Mouse (Mus musculus) cerebellum, adult 11 months (tissue): ENCODE measurements around the gene Tubgcp5.
"Not testable (repeated sequence)": the region's sequence is repeated elsewhere in the genome, so short reads cannot be mapped to it uniquely, and the experiment has no call there.

Experiments used
- DNase-seq: peaks from one replicate; pipeline ENCODE4 v3.0.0; 2022

Tubgcp5 gene

GRCm38 (mm10) chr7:55793952-55794603 is at the start of gene Tubgcp5:
Tubgcp5 (plus strand) TSS chr7:55794154.
- peak; percentile 96 for DNase-seq

DNA sequence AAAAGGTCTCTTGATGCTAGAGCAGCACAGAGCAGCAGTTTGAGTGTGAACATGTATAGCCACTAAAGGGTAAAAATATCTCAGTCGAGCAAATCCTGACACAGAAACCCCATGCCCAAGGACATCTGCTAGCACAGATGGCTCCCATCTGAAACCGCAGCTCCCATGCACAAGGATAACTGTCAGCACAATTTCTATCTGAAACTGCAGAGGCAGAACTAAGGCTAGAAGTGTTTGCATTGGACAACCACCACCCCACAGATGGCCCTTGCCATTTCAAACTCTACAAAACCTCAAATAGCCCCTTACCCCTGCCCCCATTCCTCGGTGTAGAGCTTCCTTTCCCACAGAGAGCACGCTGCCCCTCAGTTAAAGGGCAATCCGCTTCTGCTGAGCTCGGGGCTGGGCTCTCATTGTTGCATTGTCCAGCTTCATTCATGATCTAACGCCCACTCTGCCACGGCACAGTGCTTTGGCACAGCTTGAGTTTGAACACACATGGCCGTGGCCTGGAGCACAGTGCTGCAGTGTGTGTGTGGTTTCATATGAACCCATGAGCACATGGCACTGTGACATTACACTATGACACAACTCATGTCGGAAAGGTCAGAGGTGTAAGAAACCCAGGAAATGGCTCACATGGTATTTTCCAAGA is 49.3 kb upstream of the Tubgcp5 start:
- peak; percentile 70 for DNase-seq

DNA sequence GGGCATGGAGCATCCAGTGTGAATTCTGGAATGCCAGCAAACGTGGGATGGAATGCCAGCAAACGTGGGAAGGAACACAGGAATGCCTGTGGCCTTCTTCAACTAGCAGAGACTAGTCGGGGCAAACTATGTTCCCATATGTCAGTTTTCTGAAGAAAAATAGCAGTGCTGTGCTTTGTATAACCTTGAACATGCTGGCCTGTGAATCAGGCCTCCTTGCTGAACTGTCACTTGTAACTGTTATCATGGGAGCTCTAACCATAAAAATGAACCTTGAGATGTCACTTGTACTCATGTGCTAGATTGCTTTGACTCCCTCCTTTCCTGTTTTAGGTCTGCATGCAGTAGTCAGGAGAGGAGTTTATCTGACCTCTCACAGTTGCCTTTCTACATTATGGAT is 43.1 kb upstream of the Tubgcp5 start:
- no peak for DNase-seq

- DNase-seq, result no peak
These were observed 34.6 kb upstream of the Tubgcp5 start for GRCm38 (mm10) chr7:55759346-55759745.

GRCm38 (mm10) chr7:55767926-55768325 is 26.0 kb upstream of the Tubgcp5 start, which contains the start of gene Siglech:
Siglech (plus strand) TSS chr7:55768178.
- no peak for DNase-seq

DNA sequence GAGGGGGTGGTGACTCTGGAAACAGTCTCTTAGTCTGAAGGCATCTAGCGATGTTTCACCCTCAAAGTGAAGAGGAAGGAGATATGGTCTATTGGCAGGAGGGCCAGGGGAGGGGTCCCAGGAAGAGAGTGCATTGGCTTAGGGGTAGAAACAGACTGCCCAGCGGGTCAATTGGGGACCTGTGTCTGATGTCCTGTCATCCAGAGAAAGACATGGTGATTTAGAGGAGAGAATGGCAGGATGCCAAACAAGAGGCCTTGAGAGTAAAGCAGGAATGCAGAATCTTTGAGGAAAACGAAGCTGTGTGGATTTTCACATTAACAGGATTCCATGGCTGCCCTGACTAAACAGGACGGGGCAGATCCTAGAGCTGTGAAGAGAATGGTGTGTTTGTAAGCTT is 13.9 kb upstream of the Tubgcp5 start:
- no peak for DNase-seq

DNA sequence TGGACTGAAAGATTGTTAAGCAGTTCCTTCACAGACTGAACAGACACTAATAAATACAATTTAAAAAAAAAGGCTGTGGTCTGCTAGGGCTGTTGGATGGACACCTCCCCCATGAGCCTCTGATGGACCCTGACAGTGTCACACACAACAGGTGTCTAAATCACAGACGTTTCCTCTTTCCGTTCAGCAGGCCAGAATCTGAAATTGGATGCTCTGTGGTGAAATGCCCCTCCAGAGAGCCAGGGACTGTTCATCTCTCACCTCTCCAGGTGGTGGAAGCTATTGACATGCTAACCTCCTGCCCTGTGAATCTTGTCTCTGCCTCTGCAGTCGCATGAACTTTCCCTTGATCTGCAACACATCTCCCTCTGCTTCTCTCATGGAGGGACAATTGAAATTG is 11.5 kb upstream of the Tubgcp5 start:
- no peak for DNase-seq

DNA sequence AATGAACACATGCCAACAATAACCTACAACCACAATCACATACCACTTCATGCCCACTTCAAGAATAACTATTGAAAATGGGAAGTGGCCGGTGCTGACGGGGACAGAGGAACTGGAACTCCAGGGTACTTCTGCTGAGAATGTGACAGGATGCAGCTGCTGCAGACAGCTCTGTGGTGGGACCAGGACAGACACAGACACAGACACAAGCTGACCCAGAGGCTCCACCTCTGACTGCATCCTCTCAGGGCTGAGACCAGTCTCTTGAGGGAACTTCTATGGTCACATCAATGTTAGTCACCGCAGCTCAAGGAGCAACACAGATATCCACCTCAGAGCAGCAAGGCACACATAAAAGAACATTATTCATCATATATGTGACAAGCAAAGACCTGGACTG is 9.4 kb upstream of the Tubgcp5 start:
- no peak for DNase-seq

DNA sequence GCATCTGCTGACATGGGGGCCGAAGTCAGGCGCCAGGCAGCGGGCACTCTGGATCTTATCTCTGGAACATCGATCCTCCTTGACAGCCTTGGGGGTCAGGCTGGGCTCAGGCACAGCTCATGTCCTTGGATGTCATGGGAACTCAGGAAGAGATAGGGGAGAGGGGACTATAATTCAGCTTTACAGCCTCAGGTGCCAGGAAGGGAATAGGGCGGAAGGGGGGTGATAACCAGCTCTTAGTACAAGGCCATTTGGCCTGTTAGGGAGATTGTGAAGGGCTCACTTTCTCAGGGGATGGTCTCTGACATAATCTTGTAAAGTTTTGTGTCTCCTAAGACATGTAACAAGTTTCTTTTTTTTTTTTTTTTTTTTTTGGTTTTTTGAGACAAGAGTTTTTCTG is 3.4 kb upstream of the Tubgcp5 start:
- not testable (repeated sequence) for DNase-seq

DNA sequence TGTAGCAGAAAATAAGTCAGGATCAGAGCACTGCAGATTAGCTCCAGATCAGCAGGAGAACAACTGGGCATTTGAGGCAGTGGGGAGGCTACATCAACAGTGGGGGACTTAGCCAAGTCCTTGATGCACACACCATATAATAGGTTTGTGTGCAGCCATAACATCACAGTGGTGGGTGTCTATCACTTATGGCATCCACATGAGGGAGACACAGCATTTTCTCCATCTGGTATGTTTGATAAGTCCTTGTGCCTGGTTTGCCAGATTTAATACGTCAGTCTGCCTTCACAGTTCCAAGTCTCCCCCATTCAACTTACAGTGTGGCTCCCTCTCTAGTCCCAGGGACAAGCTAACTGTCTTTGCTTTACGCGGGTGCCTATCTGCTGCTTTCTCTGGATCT is 1.7 kb upstream of the Tubgcp5 start:
- no peak for DNase-seq

DNA sequence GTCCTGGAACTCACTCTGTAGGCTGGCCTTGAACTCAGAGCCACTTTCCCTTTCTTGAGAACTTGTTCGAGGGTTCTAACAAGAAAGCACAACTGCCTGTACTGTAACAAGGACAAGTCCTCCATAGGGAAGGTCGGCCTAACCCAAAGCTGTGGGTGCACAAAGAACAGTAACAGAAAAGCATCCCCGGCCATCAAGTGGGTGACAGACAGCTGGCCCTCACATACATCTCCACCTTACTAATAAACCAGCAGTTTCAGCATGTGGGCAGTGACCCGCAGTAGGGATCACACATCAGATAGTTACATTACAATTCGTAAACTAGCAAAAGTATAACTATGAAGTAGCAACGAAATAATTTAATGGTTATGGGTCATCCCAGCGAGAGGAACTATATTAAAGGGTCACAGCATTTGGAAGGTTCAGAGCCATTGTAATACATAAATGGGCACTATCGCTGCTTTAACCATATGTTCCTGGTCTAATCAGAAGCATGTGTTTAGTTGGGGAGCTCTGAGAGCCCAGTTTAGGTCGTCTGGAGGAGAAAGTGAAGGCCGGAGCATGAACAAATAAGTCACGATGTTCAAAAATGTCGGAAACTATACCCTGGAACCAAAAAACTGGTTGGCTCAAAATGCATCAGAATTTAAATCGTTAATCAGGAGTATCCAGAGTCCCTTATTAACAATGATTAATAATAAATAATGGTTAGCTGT is 560 bp upstream of the Tubgcp5 start:
- DNase-seq, result no peak

DNA sequence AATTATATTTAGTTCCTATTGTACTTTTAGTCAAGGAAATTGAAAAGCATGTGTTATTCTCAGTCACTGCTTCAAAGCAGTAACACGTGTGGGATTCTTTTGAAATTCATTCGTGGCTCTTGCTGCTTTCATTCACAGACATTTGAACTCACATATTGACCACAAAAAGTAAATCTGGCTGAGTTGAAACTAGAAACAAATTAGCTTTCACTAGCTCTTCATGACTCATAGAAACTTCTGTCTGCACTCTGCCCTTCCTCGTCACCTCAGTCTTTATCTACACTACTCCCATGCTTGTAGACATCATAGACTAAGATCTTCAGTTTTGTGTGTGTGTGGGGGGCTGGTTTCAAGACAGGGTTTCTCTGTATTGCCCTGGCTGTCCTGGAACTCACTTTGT is 6.0 kb downstream of the Tubgcp5 start:
- no peak for DNase-seq

GRCm38 (mm10) chr7:55809967-55810366 is 16.0 kb downstream of the Tubgcp5 start:
- DNase-seq, result no peak

DNA sequence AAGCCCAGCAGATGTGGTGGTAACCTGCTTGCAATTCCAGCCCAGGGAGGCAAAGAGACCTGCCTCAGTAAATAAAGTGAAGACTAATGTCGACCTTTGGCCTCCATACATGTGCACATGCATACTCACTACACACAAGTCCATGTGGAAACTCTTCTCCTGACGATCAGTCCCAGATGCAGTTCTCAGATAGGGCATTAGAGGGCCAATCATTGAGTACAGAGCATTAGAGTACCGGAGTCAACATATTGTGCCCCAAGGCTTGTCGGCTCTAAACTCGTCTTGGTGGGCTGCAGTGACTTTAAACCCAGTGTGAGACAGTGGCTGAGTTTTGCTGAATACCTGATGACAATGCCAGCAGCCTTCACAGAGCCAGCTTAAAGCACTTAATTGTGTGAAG is 30.5 kb downstream of the Tubgcp5 start:
- no peak for DNase-seq

DNA sequence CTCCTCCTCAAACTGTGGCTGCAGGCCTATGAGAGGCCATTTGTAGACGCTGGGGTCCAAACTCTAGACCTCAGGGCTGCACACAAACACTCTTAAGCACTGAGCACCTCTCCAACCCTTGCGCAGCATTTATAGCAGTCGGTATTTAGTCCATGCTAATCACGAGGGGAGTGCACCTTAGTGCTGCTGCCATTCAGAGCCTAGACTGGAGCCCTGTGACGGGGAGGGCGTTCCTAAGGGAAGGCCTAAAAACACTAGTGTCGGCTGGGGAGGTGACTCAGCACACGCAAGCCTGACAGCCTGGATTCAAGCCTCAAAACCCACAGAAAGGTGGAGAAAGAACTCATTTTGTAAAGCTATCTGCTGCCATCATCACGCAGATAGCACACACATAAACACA is 33.6 kb downstream of the Tubgcp5 start:
- DNase-seq, result no peak

DNA sequence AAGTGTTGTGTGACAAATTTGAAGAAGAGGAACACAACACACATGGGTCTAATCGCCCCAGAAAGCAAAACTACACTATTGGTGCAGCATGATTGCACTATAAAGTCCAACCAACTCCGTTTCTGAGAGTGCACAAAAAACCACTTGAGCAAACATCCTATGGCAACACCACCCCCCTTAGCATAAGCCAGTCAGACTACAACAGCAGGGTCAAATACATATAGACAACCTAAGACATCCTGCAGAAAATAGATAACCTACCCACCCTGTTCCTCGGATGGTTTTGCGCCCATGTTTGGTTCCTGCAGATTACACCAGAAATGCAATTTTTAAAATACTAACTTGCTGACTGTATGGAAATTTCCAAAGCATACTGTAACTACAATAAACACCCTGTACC is 42.9 kb downstream of the Tubgcp5 start:
- DNase-seq, result no peak

DNA sequence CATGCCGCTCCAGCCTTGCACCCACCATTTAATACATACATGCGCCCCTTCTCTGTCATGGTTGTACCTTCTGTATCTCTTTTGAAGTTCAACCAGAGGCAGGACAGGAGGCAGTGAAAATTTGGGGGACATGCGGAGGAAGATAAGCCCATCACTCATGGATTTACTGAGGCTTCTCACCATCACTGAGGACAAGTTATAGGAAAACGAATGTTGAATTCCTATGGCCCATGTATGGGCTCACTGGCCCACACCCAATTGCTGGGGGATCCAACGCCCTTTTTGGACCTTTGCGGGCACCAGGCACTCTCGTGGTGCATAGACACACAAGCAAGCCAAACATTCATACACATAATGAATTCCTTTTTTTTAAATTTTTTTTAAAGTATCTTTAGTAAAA is 47.5 kb downstream of the Tubgcp5 start, which contains the start of gene Cyfip1:
Gene Cyfip1 (plus strand): TSS at position 301 of the 400 bp plus-strand sequence.
- DNase-seq, result no peak

DNA sequence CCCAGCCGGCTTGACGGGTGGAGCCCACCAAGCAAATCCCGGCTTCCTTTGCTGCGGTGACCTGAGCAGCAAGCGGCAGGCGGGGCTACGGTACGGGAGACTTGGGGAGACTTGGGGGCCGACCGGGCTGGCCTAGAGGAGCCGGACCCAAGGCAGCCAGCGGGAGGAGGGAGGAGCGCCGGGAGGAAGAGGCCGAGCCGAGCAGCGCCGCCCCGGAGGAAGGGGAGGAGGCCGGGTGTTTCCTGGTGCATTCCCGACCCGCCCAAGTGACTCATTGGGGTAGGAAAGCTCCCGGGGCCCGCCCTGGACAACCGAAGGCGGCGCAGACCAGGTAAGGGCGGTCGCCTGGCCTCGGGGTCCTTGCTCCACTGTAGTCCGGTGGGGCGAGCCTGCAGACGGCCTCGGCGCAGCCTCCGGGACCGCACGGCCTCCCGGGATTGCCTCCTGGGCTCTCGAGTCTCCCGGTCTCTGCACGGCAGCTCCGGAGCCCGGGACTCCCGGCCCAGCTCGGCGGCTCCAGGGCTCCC is 48.1 kb downstream of the Tubgcp5 start:
- DNase-seq, result peak; percentile 86

DNA sequence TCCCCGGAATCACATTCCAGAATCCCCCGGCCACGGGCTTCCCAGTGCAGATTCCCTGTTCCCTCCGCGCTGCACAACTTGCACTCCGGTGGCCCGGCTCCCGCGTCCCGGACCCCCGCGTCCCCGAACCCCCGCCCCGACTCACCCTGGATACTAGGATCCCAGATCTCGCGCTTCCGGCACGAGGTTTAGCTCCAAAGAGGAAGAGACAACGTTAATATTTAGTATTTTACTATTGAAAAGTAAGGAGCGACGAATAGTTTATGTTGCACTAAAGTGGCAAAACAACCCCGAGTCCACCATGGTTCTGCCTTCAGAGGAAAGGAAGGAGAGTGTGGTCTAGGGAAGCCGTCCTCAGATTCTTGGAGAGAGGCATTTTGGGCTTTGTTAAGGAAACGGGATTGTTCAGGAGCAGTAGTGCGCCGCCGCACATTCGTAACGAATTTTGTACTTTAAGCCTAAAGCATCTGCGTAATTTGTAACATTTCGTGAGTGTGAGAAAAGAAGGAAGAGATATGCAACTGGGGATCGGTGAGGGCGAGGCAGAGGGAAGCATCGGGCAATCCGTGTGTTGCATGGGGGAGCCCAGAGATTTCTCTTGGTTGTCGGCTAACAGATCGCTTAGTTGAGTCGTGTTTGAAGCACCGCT is 48.7 kb downstream of the Tubgcp5 start:
- no peak for DNase-seq

DNA sequence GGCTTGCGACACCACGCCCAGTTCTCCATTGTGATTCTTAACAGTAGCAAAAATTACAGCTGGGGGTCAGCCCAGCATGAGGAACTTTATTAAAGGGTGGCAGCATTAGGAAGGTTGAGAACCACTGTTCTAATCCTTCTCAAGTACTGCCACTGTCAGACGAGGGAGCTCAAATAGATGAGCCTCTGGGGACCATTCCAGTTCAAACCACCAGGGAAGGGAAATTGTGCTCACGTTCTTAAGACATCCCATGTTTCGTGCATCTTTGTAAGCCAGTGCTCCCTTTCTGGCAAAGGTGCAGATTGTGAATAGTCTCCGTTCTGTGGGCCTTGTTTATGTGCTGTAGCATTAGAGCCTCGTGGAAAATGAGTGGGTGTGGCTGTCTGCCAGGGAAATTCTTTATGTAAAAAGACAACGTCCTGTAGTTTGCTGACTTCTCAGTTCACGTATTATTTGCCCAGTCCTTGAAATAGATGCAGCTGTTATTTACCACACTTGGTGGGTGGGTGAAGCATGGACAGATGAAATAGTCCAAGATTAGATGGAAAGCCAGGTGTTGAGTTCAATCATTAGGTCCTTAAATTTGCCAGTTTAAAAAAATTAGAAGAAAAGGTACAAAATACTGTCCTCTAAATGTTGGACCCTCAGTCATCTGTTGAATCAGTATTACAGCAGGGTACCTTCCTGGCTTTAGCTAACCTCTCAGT is 52.8 kb downstream of the Tubgcp5 start:
- no peak for DNase-seq

GRCm38 (mm10) chr7:55849948-55850571 is 56.1 kb downstream of the Tubgcp5 start:
- no peak for DNase-seq

GRCm38 (mm10) chr7:55852787-55853186 is 58.8 kb downstream of the Tubgcp5 start:
- DNase-seq, result no peak
